Mouse (Mus musculus) frontal cortex, postnatal 25 days (tissue): Measurements from ENCODE around the gene Tmem9b.

Experiments
- DNase-seq, 2 experiments: peaks; one replicate each; pipeline ENCODE4 v3.0.0; 2022; ENCODE audit warnings: low spot score in 2 of 2

Gene Tmem9b

GRCm38 (mm10) chr7:109752008-109752925 lies at the start of gene Tmem9b:
TSS of gene Tmem9b (minus strand) at chr7:109752875.
- DNase-seq = peak; percentile 72

GRCm38 (mm10) chr7:109800626-109801025 lies 48.0 kb upstream of the Tmem9b start:
- no peak for DNase-seq

GRCm38 (mm10) chr7:109799168-109799567 lies 46.5 kb upstream of the Tmem9b start:
- no peak for DNase-seq

- DNase-seq = no peak
Observed at GRCm38 (mm10) chr7:109795564-109795963, 42.9 kb upstream of the Tmem9b start.

GRCm38 (mm10) chr7:109794556-109794955 lies 41.9 kb upstream of the Tmem9b start:
- DNase-seq = no peak

- peak in 1 of 2 experiments; percentile 33 for DNase-seq
Observed at GRCm38 (mm10) chr7:109792759-109793158, 40.1 kb upstream of the Tmem9b start.

- DNase-seq = no peak
Observed at GRCm38 (mm10) chr7:109790818-109791217, 38.1 kb upstream of the Tmem9b start.

GRCm38 (mm10) chr7:109787860-109788259 lies 35.2 kb upstream of the Tmem9b start:
- no peak for DNase-seq

GRCm38 (mm10) chr7:109783281-109783680 lies 30.6 kb upstream of the Tmem9b start:
- no peak for DNase-seq

- DNase-seq = peak; percentile 42 to 48
Observed at GRCm38 (mm10) chr7:109781470-109782203, 29.0 kb upstream of the Tmem9b start, which contains the start of gene Nrip3. TSS of gene Nrip3 (minus strand) at chr7:109782025.

- no peak for DNase-seq
Observed at GRCm38 (mm10) chr7:109781087-109781469, 28.4 kb upstream of the Tmem9b start.

GRCm38 (mm10) chr7:109772251-109772650 lies 19.6 kb upstream of the Tmem9b start:
- DNase-seq = no peak

- no peak for DNase-seq
Observed at GRCm38 (mm10) chr7:109768699-109769383, 16.2 kb upstream of the Tmem9b start.

- DNase-seq = no peak
Observed at GRCm38 (mm10) chr7:109767575-109768350, 15.1 kb upstream of the Tmem9b start.

- DNase-seq = no peak
Observed at GRCm38 (mm10) chr7:109764009-109764408, 11.3 kb upstream of the Tmem9b start.

GRCm38 (mm10) chr7:109756291-109756690 lies 3.6 kb upstream of the Tmem9b start:
- no peak for DNase-seq

- DNase-seq = no peak
Observed at GRCm38 (mm10) chr7:109754034-109754433, 1.4 kb upstream of the Tmem9b start.

- no peak for DNase-seq
Observed at GRCm38 (mm10) chr7:109751427-109752007, 1.2 kb downstream of the Tmem9b start.

GRCm38 (mm10) chr7:109747747-109748146 lies 4.9 kb downstream of the Tmem9b start:
- no peak for DNase-seq

- DNase-seq = no peak
Observed at GRCm38 (mm10) chr7:109741703-109742102, 11.0 kb downstream of the Tmem9b start.

GRCm38 (mm10) chr7:109741060-109741459 lies 11.6 kb downstream of the Tmem9b start:
- DNase-seq = no peak
